Mouse (Mus musculus): ENCODE measurements around the gene Vwa5b2. TPM values are rescaled to one million over a fixed set of nuclear protein-coding genes. Genes with fewer than 3 reads are reported as not detected.

Vwa5b2 gene
- total RNA-seq, 4 experiments from 2014 or later = 0.13 TPM; not detected in 3

Small RNAs within 50 kb of the gene (microRNA-seq; reads per million reads assigned to microRNA genes)
- 3.3 reads per million for gene Mir1224

Other genes with a start within 250 kb of the Vwa5b2 start
- 10 to 100 TPM; 54.1 to 72.5 (median 64.8) TPM for gene Abcc5, start 163.1 kb upstream of the Vwa5b2 start, total RNA-seq (2022)
- 10 to 100 TPM; 53.8 to 71.3 (median 68.1) TPM for gene Eif2b5, start 90.7 kb upstream of the Vwa5b2 start, total RNA-seq (2022)
- 10 to 100 TPM; 24.5 to 30.0 (median 27.2) TPM for gene Dvl3, start 72.5 kb upstream of the Vwa5b2 start, total RNA-seq (2022)
- gene Ap2m1, start 54.0 kb upstream of the Vwa5b2 start, total RNA-seq (2022) = 100 to 1,000 TPM; 113 to 138 (median 134) TPM
- 10 to 100 TPM; 55.9 to 75.5 (median 66.6) TPM for gene Abcf3, start 40.9 kb upstream of the Vwa5b2 start, total RNA-seq (2022)
- 1 to 10 TPM; 2.4 to 6.6 (median 4.4) TPM for gene Eef1akmt4, start 22.1 kb downstream of the Vwa5b2 start, total RNA-seq (2022)
- gene Gm49333, start 22.1 kb downstream of the Vwa5b2 start, total RNA-seq (2022) = under 1 TPM in 1 of 4 experiments, not detected in 3; 0.09 TPM
- 10 to 100 TPM; 10.1 to 13.6 (median 12.2) TPM for gene Alg3, start 22.3 kb downstream of the Vwa5b2 start, total RNA-seq (2022)
- 1 to 10 TPM in 1 of 4 experiments, under 1 TPM in 3; 0.41 to 1.5 (median 0.51) TPM for gene Camk2n2, start 31.8 kb downstream of the Vwa5b2 start, total RNA-seq (2022)
- gene Ece2, start 40.4 kb downstream of the Vwa5b2 start, total RNA-seq (2022) = under 1 TPM in 3 of 4 experiments, not detected in 1; 0.12 to 0.40 (median 0.19) TPM
- gene Psmd2, start 62.2 kb downstream of the Vwa5b2 start, total RNA-seq (2022) = 100 to 1,000 TPM; 253 to 300 (median 286) TPM
- gene Eif4g1, start 78.8 kb downstream of the Vwa5b2 start, total RNA-seq (2022) = 100 to 1,000 TPM; 448 to 476 (median 451) TPM
- 10 to 100 TPM; 48.8 to 74.6 (median 59.1) TPM for gene Fam131a, start 103.8 kb downstream of the Vwa5b2 start, total RNA-seq (2022)
- gene Polr2h, start 128.2 kb downstream of the Vwa5b2 start, total RNA-seq (2022) = 10 to 100 TPM in 2 of 4 experiments, 1 to 10 TPM in 2; 7.5 to 10.5 (median 9.9) TPM
- gene Clcn2, start 128.3 kb downstream of the Vwa5b2 start, total RNA-seq (2022) = 1 to 10 TPM in 2 of 4 experiments, under 1 TPM in 2; 0.68 to 1.2 (median 1.1) TPM
- 1 to 10 TPM; 1.3 to 2.9 (median 2.3) TPM for gene Chrd, start 143.7 kb downstream of the Vwa5b2 start, total RNA-seq (2022)
- 1 to 10 TPM; 4.8 to 7.1 (median 6.2) TPM for gene Thpo, start 145.0 kb downstream of the Vwa5b2 start, total RNA-seq (2022)